Mouse (Mus musculus): ENCODE results near the gene Gtf3c5. TPM values are rescaled to one million over a fixed set of nuclear protein-coding genes. Genes with fewer than 3 reads are reported as not detected.

Gtf3c5 gene
- polyA plus RNA-seq, 1 experiment, result 17.8 TPM

DNA sequence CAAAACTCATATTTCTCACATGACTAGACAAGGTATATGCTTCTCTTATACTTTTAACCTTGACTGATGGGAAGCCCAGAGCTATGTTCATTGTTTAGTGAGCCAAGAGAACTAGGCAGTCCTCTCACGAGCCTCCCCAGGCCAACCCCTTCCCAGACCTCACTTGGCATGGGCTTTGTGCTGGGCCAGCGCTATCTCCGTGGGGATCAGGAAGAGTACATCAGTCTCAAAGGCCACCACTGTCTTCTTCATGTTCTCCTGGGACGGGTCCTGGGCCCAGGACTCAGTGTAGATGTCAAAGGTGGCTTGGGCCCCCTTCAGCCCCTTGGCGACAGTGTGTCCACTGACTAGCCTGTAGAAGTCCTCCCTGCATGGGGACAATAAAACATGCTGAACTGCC is 26.1 kb downstream of the Gtf3c5 start:
- no peak for TF ChIP-seq GATA1 (IDR thresholded peaks at IDR 0.05; ENCODE audit: low read length)

DNA sequence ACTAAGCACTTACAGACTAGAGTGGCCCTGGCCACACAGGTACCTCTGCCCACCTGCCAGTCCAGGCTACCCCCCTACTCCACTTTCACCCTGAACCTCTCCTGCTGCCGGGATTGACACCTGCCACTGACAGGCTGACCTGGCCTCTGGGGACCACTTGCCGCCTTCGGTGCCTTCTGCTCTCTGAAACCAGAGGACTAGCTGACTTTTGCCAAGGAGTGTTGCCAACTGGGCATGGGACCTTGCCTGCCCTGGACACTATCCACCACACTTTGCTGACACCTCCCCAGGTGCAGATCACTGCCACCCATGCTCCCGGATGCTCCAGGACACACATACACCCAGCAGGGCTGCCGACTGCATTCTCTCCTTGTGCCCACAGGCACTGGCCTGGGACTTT is 31.2 kb downstream of the Gtf3c5 start:
- no peak for TF ChIP-seq GATA1 (IDR thresholded peaks at IDR 0.05; ENCODE audit: low read length)

DNA sequence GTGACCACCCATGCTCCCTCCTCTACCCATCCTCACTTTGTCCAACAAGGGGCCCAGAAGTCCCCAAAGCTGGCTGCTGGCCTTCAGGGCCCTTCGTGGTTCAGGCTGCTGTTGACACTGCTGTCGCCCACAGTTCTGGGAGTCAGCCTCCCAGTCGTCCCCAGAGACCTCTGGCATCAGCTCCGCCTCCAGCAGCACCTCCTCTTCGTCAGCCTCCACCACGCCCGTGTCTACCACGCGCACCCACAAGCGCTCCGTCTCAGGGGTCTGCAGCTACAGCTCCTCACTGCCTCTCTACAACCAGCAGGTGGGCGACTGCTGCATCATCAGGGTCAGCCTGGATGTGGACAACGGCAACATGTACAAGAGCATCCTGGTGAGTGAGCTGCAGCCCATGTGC is 34.4 kb downstream of the Gtf3c5 start:
- no peak for TF ChIP-seq GATA1 (IDR thresholded peaks at IDR 0.05; ENCODE audit: low read length)

DNA sequence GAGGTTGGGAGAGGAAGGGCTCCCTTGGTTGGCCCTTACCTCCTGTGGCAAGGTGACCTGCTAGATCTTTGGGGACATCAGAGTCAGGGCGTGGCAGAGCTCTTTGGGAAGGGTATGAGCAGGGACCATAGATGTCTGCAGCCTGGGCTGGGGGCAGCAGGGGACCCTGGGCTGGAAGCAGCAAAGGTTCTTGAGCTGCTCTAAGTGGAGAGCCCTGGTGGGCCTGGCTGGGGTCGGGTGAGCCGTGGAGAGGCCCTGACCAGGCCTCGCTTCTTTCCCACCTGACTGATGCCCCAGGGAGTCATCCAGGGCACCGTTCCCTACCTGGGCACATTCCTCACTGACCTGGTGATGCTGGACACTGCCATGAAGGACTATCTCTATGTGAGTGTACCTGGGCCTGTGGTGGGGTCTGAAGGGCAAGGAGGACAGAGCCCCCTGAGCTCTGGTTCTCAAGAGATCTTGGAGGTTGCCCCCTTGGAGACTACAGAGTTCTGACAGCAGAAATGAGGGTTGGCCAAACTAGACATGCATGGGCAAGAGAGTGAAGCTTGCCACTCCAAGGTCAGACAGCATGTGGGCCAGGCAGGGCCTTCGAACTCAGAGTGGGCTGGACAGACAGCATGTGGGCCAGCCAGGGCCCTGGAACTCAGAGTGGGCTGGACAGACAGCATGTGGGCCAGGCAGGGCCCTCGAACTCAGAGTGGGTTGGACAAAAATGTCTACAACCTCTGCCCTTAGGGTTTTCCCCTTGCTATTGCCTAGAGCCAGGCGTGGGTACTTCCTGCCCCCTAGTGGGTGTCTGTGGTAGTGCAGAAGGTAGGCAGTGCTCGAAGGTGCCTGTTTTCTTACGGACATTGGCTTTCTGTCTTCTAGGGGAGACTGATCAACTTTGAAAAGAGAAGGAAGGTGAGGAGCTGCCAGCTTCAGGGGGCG is 36.0 kb downstream of the Gtf3c5 start:
- TF ChIP-seq GATA1 (IDR thresholded peaks at IDR 0.05; ENCODE audit: low read length), result no peak

DNA sequence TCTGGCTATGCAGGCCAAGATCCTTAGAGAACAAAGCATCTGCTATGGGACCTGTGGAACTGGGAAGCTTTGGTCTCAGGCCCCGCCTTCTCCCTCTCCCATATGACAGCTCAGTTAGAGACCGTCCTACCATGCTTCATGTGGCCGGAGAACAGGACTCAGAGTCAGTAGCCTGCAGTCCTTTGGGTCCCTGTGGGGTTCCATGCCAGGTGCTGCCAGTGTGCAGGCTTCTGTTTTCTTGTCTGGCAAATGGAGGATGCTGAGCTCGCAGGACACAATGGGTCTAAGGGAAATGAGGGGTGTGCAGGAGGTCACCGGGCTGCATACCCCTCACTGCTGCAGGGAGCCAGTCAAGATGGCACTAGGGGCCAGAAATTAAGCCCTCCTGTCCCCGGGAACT is 37.0 kb downstream of the Gtf3c5 start:
- TF ChIP-seq GATA1 (IDR thresholded peaks at IDR 0.05; ENCODE audit: low read length), result no peak

DNA sequence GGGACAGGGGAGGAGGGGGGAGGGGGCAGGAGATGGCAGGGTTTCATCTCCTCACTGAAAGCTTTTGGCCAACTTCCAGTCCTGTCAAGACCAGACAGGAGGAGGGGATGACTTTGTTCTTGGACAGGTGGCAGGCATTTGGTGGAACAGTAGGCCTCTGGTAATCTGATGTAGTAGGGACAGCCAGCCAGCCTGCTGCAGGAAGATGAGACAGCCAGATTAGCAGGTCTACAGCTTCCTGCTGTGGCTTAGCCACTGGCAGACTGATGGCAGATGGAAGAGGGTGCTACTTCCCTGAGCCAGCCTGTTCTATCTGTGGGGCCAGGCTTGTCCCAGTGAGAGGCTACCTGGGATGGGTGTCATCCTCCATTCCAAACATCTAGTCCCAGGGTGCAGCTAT is 37.6 kb downstream of the Gtf3c5 start:
- no peak for TF ChIP-seq GATA1 (IDR thresholded peaks at IDR 0.05; ENCODE audit: low read length)

DNA sequence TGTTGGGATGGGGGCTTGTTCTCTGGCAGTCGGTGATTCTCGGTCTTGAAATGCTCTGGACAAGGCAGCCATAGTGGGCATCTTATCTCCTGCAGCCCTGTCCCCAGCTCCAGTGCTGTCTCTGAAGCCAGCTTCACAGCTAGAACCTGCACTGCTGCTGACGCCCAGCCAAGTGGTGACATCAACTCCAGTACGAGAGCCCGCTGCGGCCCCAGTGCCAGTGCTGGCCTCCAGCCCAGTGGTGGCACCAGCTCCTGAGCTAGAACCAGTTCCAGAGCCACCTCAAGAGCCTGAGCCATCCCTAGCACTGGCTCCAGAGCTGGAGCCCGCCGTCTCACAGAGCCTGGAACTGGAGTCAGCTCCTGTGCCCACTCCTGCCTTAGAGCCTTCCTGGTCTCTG is 39.7 kb downstream of the Gtf3c5 start:
- TF ChIP-seq GATA1 (IDR thresholded peaks at IDR 0.05; ENCODE audit: low read length), result no peak

DNA sequence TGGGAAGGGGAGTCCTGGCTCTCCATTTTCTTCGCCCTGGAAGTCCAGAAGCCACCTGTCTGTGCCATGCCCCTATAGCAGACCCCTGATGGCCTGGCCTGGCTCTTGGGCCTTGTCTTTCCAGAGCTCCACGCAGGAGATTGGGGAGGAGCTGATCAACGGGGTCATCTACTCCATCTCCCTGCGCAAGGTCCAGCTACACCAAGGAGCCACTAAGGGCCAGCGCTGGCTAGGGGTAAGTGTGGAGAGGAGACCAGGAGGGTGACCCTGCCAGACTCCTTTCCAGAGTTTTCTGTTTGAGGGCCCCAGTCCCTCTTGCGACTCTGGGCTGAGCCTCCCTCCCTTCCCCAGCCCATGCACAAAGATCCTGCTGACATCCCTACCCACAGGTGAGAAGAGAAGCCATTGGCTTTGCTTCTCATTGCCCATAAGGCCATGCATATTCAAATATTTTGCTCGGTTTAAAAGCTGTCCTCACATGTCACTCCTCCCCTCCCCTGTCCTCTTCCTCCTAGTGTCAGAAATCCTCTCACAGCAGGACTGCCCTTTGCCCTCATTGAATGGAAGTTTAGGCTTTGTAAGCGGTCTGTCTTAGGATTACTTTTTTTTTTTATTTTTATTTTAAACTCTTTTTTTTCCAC is 42.8 kb downstream of the Gtf3c5 start:
- no peak for TF ChIP-seq GATA1 (IDR thresholded peaks at IDR 0.05; ENCODE audit: low read length)

DNA sequence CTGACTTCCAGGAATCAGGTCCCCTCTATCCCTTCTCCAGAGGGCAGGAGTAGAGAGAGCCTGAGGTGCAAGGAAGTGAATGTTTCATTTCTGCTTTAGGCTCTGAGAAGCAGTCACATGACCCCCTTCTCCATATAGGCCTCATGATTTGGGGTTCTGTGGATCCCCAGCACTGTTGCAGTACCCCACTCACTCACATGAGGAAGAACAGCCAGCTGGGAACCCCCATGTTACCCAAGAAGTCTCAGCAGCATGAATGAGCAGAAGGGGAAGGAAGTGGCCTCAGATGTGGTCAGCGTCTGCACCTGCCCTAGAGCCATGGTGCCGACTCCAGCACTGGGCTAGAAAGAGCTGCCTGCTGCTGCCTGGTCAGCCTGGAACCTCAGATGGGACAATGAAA is 43.6 kb downstream of the Gtf3c5 start:
- TF ChIP-seq GATA1 (IDR thresholded peaks at IDR 0.05; ENCODE audit: low read length), result no peak

DNA sequence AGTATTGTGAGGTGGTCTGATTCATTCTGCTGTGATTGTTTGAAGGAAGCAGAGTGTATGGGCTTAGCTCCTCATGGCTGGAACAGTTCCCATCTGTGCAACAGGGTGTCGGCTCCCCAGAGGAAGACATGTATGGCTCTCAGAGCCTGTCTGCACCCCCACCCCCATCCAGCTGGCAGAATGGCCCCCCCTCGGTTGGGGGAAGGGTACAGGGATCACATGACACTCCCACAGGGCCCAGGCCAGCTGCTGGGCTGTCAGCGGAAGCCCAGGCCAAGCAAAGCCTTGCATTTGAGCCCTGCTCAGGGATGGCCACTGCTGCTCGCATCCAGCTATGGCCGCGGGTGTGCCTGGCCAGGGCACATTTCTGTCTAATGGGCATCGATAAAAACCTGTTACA is 44.3 kb downstream of the Gtf3c5 start:
- no peak for TF ChIP-seq GATA1 (IDR thresholded peaks at IDR 0.05; ENCODE audit: low read length)

DNA sequence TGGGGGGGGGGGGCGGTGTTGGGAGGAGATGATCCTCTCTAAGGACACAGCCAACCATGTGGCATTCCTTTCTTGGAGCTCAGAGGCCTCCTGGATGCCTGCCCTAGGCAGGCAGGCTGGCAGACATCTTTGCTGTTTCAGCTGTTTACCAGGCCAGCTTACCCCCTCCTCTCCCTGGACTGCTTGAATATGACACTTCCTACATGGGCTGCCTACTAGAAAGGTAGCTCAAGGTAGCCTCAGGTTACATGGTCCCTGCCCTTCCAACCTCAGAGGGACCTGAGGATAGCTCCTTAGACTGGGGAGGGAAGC is 44.8 kb downstream of the Gtf3c5 start:
- no peak for TF ChIP-seq GATA1 (IDR thresholded peaks at IDR 0.05; ENCODE audit: low read length)

DNA sequence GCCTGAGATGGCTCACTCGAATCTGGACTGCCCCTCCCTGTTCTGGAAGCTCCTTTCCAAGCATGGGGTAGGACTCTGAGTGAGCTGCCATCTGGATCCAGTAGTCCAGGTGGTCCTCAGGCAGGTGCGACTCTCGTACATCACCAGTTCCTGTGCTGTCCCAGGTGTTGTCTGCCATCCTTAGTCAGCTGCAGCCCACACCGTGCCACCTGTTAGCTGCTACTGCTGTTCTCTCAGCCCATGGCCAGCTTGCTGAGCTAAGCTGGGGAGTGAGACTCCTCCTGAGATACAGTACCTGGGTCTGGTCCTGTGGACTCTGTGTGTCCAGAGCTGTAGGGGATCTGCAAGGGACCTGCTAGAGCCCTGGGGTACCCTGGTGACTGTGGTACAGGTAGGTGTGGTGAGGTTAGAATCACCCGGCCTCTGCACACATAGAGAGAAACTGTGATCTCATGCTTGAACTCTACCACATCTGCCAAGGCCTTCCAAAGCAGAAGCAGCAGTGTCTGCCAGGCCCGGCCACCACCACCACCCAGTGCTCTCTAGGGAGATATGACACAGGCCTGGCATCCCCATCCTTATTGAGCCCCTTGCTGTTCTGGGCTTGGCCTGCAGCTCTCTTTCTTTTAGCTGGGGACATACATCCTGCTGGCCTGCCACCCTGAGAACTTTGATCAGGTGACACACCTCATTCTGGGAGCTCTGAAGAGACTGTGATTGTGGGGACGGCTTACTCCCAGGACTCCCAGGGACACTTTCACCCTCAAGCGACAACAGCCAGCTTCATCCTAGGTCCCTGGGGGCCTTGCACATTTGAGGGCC is 45.3 kb downstream of the Gtf3c5 start:
- no peak for TF ChIP-seq GATA1 (IDR thresholded peaks at IDR 0.05; ENCODE audit: low read length)

DNA sequence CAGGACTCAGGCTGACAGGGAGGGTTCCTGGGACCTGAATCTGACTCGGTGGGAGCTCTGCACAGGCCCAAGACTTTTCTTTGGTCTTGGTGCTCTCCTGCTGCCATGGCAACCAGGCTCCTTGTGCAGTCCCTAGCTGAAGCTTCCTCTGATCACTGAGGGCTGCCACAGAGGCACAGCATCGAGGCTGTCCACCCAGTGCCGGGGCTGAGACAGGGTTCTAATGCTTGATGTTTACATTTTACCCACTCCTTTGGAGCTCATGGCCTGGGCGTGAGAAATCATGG is 46.0 kb downstream of the Gtf3c5 start:
- TF ChIP-seq GATA1 (IDR thresholded peaks at IDR 0.05; ENCODE audit: low read length), result no peak

DNA sequence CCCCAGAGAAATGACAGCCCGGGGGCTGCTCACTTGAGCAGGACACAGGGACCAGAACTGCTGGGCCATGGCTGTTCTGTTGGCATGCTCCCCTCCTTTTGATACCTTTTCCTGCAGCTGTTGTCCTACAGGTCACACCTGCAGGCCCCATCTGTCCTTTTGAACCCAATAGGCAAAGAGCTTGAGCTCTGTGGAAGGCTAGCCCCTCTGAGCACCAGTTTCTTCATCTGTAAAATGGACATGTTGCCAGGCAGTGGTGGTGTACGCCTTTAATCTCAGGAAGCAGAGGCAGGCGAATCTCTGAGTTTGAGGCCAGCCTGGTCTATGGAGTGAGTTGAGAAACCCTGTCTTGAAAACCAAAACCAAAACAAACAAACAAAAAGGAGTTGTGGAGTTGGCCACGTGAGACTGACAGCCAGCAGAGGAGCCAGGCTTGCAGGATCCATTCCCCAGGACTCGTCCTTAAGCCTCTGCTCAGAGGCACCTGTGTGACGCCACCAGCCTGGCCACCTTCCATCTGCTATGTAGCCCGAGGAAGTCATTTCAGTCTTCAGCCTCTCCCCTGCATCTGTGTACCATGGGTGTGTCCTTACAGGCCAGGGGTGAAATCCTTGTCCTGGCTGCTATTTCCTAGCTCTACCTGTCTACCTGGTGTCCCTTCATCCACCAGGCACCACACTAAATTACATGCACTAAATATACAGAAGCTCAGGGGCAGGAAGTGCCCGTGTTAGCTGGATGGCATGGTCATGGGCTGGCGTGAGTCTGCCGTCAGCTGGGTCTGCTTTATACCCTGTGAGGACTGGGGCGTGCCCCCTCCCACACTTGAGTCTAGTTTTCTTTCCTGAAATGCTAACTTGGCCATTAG is 46.6 kb downstream of the Gtf3c5 start:
- no peak for TF ChIP-seq GATA1 (IDR thresholded peaks at IDR 0.05; ENCODE audit: low read length)

DNA sequence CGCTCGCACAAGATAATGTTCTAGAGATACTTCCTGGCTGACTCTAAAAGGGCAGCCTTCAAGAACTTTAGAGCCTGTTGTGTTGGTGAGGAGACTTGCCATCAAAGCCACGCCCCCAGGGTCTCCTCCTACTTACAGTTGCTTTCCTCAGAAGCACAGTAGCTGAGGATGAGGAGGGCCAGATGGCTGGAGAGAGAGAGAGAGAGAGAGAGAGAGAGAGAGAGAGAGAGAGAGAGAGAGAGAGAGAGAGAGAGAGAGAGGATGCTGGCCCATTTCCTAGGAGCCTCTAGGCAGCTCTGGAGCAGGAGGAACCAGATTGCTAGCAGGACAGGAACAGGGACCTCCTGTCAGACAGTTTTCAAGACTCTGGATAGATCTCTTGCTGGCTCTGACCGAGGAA is 47.4 kb downstream of the Gtf3c5 start:
- no peak for TF ChIP-seq GATA1 (IDR thresholded peaks at IDR 0.05; ENCODE audit: low read length)

DNA sequence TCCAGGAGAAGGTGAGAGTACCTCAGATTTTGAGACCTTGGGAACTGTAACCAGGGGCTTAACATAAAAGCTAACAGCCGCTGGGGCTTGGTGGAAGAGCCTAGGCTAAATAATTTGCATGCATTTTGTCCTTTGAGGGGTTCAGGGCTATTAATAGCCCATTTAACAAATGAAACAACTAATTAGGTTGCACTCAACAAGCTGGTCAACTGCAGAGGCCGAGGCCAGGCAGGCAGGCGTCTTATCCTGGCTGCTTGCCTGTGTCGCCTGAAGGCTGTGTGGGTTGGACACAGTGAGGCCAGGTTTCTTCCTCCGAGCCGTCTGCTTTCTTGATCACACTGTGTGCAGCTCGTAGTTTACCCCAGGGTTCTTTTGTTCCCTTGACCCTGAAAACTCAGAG is 47.9 kb downstream of the Gtf3c5 start:
- TF ChIP-seq GATA1 (IDR thresholded peaks at IDR 0.05; ENCODE audit: low read length), result no peak

Data from G1E-ER4 (cell line).